Mouse (Mus musculus): ENCODE measurements around the gene Spsb1.

The Spsb1 gene

DNA sequence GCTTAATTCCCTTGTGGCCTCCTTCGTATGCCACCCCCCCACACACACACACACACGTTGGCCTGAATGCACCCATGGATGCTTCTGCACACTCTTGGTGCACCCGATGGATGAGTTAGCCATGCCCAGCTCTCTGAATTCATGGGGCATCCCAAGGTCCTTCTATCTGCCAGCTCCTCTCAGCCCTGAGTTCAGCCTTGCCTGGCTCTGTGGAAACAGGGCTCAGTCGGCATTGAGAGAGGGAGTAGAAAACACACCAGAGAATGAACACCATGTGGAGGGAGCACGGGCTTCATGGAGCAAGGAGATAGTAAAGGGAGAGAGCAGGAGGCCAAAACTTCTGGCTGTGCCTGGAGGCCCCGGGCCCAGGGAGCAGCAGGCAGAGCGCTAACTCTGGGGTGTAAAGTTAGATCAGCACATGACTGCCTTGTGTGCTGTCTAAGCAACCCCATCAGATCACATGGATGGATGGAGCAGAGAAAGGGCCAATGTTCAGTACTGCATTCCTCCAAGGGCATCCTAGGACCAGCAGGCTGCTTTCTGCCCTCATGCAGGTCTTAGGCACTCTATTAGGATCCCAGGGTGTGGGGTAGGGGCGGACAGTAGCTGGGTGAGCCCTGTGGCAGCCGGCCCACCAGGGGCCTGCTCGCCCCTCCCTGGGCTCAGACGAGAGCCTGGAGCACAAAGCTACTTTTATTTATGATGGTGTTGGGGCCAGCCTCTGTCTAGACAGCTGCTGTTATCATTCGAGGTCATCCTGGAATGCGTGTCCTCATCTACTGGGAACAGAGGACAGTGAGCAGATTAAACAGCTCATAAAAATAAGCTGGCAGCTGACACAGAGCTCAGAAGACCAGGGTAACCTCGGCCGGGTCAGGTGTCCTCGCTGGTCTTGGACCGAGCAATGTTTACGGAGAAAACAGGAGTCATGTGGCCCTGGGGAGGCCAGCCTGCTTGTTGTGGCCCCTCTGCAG lies 68.3 kb downstream of the Spsb1 start:
- DNase-seq (ENCODE audit: low read depth, low spot score): no peak

DNA sequence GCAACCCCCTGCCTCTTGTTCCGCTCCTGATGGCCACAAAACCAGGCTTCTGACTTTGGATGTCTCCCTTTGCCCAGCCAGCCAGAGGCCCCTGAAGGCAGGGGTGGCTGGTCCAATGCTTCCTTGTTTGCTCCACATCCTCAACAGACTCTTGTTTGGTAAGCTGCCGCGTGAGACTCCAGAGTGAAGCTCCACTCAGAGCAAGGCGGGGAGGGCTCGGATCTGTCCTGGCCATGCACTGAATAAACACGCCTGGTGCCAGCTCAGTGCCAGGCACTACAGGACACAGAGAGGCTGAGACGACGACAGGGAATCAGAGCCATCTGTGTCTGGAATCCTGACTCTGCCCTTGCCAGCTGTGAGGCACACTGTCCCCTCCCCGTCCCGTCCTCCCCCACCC lies 70.9 kb downstream of the Spsb1 start:
- no peak for DNase-seq (ENCODE audit: low read depth, low spot score)

DNA sequence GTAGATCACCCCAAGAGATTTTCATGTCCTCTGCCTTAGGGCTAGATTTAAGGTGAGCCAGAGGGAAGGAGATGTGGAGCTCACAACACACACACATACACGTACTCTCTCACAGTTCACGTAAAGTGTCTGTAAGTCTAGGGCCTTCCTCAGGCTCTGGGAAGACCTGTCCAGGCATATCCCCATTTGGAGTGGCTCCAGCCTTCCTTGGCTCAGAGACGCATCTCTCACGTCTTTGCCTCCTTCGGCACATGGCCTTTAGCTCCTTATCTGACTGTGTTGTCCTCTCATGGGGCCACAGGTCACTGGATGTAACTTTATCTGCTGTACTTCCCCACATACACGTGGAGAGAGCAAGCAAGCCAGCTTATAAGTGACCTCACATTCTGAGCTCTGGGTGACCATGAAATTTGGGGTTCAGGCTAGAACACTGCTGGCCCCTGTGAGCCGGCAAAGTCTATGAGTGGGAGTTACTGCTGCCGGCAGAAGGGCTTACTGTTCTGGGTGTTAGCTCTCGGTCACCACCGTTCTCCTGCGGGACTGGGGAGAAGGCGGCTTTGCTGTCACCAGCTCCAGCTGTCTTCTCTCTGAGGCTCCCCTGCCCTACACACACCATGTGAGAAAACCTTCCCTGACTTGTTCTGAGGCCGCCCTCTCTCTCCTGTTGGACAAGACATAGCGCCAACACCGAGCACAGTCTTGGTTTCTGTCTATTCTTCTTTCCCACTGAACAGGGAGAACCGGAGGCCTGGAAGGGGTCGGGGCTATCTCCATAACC lies 72.5 kb downstream of the Spsb1 start:
- DNase-seq (ENCODE audit: low read depth, low spot score): no peak

DNA sequence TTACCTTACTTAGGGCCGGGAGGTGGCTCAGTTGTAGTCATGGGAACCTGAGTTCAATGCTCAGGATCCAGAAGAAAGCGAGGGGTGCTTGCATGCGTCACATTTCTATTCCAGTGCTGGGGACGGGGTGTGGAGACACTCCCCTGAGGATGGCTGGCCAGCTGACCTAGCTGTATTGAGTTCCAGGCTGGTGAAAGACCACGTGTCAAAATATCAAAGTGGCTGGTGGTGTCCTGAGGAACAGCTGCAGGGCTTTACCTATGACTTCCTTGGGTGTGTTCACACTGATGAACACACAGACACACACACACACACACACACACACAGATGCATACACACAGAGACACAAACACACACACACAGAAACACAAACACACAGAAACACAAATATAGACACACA lies 73.9 kb downstream of the Spsb1 start:
- DNase-seq (ENCODE audit: low read depth, low spot score): no peak

DNA sequence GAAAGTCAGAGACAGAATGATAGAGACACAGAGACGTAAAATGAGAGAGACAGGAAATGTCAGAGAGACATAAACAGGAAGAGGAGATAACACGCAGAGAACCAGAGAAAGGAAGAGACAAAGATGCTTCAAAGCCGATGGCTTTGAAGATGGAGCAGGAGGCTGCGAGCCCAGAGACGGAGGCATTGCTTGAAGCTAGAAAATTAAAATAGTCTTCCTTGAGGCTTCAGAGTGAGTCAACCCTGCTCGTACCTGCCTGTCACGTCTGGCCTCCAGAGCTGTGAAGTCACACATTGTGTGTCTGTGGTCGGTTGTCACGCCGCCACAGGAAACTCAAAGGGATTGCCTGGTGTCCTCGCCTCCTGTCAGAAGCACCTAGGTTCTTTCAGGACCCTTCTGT lies 74.9 kb downstream of the Spsb1 start:
- no peak for DNase-seq (ENCODE audit: low read depth, low spot score)

DNA sequence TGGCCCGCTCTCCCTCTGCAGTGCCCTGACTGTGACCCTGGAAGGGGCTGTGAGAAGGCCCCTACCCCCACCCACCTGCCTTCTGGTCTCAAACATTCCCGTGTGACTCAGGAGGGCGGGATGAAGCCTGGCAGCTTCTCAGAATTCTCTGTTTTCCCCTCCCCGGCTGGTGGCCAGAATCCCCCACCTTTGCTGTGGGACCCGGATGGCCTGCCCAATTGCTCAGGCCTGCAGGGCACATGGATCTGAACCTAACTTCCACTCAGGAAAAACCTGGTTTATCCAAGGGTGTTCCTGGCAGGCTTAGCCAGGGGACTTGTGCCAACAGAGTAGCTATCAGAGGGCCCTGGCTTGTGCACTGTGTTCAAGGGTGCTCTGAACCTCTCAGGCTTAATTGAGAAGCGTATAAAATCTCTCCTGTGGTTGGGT lies 76.8 kb downstream of the Spsb1 start:
- DNase-seq (ENCODE audit: low read depth, low spot score): no peak

DNA sequence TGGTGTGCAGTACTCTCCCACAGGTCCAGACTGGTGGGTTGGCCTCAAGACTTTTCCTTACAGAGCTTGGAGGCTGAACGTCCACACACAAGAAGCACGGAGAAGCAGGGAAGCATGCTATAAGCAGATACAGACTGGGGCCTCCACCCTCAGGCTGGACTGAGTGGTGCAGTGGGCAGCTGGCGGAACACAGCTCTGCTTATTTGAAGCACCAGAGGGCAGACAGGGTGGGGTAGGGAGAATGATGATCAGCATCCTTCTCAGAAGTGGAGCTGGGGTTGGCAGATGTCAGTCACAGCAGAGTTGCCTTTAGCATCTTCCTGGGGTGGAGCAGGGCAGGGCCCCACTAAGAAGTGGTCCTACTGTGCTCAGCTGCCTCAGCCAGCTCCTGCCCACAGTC lies 77.6 kb downstream of the Spsb1 start:
- no peak for DNase-seq (ENCODE audit: low read depth, low spot score)

DNA sequence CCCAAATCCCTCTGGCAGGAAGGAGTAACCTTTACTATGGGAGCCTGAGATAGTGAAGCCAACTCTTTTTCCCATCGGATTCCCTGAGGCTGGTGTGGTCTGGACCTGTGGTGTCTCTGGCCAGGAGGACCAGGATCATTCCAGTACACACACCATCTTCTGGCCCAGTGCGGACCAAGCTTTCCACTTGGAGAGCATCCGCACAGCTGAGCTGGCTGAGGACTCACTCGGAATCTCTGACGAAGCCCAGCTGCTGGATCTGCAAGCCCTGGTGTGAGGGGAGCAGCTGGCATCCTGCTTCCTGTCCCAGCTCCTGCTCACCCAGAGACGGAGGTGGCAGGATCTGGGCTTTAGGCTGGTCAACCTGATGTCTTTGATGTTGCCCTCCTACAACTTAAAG lies 78.1 kb downstream of the Spsb1 start:
- no peak for DNase-seq (ENCODE audit: low read depth, low spot score)

DNA sequence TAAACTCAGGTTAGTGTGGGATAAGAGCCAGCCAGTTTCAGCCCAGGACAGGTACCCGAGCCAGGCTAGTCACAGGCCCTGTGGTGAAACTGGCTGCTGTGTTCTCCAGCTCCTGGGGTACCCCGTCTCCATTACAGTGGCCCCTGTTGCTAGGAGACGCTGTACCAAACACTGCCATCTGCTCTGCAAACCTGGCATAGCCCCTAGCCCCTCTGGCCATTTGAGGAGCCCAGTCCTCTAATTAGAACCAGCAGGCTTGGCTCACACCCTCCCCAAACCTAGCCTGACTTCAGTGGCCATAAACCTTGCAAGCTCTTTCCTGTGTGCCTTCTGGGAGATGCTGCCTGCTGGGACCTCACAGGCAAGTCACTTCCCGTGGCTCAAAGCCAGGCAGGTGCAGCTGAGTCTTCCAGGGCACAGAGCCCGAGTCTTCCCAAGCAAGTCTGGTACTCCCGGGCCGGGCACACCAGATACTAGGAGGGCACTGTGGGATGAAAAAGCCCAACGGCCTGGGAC lies 78.8 kb downstream of the Spsb1 start:
- DNase-seq (ENCODE audit: low read depth, low spot score): no peak

DNA sequence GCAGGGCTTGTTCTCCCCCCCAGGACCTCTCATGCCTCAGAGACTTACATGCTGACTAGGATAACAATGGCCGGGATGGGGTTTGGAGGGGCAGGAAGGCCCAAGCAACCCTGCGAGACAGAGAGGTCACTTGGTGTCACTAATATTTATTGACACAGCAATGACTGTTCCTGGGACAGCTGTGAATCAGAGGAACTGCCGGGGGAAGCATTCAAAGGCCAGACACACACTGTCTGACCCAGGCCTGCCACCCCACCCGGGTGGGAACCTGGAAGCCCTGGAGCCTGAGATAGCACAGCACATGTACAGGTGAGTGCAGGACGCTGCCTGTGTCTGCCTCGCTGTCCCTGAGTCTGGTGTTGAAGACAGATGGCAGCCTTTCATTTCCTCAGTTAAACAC lies 79.5 kb downstream of the Spsb1 start:
- DNase-seq (ENCODE audit: low read depth, low spot score): no peak

DNA sequence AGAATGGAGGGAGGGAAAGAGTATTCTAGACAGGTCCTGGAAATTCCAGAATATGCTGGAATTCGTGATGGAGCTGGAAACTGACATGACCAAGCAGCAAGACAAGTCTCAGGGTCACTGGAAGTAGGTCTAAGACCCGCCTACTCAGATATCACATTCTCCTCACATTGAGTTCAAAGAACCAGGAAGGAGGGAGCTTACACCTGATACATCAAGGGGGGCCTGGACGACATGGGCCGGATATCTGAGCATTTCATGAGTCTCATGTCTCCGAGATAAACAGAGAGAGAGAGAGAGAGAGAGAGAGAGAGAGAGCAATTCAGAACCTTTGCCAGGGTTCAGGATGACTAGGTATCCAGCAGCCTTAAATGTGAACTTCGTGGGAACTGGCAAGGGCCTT lies 82.6 kb downstream of the Spsb1 start:
- no peak for DNase-seq (ENCODE audit: low read depth, low spot score)

DNA sequence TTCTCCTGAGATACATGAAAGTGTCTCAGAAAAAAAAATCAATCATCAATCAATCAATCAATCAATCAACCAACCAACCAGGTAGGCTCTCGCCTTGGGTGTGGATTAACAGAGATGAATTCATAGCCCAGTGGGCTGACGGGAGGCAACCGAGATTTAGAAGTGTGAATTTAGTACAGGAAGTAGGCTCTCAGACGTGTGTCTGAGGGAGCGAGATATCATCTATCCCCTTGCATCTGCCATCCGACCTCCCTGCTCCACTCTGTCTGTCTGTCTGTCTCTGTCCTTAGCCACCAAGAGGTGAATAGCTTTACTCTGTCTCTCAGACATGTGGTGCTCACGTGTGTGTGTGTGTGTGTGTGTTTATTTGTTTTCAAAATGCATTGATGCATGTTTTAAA lies 83.3 kb downstream of the Spsb1 start:
- DNase-seq (ENCODE audit: low read depth, low spot score): no peak

DNA sequence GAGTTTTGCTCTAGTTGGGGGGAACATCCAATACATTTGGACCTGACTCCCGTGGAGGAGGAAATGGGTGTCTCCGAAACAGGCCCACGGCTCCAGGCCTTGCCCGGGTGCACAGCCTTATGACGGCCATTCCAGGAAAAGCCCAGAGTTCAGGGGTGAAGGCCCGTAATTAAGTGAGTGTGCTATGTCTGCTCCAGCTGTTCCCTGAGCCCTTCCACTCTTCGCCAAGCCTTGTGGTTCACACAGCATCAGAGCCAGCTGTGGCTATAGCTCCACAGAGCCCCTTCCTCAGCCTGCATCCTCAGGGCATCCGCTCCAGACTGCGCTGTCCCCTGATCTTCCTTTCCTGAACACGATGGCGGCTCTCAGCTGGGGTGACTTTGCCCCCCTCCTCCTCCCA lies 83.8 kb downstream of the Spsb1 start:
- no peak for DNase-seq (ENCODE audit: low read depth, low spot score)

DNA sequence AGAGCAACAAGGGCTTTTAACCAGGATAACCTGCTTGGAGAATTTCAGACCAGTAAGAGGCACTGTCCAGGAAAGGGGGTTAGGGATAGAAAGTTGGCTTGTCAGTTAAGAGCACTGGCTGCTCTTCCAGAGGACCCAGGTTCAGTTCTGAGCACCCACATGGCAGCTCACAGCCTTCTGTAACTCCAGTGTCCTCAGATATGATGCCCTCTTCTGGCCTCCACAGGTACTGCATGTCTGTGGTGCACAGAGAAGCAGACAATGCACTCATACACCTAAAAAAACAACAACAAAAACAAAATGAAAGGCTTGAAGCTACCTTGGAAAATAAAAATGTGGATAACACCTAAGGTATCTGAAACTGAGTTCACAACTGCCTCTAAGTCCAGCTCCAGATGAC lies 84.4 kb downstream of the Spsb1 start:
- no peak for DNase-seq (ENCODE audit: low read depth, low spot score)

DNA sequence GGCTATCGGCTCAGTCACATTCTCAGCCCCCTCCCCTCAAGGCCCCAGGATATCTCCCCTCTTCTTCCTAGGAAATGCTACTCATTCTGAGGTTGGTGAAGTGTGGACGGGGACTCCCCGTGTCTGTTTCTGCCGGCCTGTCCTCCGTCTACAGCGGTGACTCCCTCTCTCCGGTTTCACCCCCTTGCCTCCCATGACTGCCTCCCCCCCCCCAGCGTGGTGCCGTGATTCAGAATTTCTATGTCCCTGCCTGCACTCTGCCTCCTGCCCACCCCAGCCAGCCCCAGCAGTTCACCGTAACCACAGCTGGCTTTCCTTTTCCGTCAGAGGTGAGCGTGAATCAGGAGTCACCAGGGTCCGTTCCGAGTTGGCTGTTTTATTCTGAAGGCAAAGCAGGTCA lies 86.1 kb downstream of the Spsb1 start:
- DNase-seq (ENCODE audit: low read depth, low spot score): no peak

DNA sequence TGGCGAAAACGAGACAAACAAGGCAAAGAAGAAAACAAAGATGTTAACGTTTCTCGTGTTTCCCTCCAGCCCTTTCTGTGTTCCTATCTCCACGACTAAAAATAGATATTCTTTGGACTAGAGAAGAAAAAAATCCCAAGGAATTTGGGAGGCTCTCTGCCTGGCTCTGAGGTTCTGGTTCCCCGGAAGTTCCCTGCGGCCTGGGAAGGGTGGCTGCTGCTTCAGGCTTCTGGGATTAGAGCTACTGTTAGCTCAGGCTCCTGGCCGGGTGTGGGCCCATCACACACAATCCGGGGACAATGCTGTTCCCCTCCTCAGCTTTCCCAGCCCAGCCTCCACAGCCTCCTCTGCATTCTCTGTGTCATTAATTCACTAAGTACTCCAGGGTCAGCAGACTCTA lies 86.8 kb downstream of the Spsb1 start:
- DNase-seq (ENCODE audit: low read depth, low spot score): no peak

DNA sequence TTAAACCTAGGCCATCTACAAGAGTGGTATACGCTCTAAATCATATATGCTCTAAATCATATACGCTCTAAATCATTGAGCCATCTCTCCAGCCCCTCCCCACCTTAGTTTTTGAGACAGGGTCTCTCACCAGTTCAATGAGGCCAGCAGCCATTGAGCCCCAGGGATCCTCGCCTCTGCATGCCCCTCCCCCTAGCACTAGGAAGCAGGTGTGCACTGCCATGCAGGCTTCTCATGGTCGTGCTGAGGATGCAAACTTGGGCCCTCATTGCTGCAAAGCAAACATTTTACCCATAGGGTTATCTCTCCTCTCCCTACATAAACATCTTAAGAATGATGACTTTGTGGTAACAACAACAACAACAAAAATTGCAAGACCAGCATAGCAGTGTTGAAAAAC lies 87.5 kb downstream of the Spsb1 start:
- DNase-seq (ENCODE audit: low read depth, low spot score): no peak

DNA sequence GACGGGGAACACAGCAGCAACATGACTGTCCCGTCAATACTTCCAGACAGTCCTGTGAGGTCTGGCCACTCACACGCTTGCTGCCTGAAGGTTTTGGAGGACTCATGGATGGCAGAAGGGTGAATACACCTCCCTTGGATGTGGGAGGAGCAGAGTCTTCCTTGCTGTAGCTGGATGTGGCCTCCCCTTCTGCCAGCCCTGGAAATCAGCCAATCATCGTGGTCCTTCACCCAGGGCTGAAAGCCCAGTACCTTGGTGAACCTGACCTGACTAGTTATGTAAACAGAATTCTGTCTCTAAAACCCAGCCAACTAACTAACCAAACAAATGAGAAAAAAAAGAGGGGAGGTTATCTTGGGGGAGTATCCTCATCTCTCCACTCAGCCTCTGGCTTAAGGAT lies 90.4 kb downstream of the Spsb1 start:
- no peak for DNase-seq (ENCODE audit: low read depth, low spot score)

DNA sequence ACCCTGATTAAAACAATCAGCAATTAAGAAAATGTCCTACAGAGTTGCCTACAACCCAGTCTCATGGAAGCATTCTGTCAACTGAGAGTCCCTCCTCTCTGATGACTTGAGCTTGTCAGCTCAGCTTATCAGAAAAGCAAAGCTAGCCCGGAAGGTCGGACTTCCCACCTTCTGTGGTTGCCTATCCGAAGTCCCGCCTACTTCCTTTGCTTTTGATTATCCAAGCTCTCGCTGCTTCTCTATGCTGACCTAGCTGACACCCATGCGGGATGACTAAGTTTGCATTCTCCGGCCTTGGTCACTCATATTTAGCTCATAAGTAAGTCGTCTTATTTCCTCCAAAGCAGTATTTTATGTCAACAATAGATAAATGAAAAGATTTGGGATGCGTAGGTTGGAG lies 91.3 kb downstream of the Spsb1 start:
- no peak for DNase-seq (ENCODE audit: low read depth, low spot score)

DNA sequence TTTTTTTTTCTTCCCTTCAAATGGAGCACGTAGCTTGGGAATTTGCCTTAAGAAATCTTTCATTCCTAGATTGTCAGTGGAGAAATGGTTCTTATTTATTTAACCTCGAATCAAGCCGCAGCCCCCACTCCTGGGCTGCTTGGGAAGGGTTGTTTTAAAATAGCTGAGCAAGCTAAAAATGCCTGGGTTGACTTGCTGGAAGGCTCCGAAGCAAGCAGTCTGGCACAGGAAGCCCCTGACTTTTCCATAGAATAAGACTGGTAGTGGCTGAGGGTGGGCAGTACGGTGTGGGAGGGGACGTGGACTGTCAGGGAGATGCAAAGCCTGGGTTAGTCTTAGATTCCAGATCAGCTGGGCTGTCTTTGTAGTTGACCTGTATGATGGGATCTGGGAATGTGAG lies 94.5 kb downstream of the Spsb1 start:
- DNase-seq (ENCODE audit: low read depth, low spot score): no peak

DNA sequence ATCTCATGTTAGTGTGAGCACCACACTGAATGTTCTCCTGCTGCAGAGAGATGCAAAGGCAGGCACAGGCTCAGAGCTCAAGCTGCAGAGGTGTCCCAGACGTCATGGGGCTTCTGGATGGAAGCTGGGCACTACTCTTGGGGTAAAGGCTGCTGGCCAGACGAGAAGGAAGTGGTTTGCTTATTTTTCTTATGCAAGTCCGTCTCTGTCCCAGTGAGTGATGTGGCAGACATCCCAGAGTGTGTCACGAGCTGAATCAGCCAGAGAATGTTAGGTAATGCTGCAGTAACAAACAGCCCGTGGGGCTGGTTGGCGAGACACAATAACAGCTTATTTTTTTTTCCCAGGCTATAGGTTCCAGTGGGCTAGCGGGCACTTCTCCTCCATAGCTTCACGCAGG lies 96.3 kb downstream of the Spsb1 start:
- no peak for DNase-seq (ENCODE audit: low read depth, low spot score)

DNA sequence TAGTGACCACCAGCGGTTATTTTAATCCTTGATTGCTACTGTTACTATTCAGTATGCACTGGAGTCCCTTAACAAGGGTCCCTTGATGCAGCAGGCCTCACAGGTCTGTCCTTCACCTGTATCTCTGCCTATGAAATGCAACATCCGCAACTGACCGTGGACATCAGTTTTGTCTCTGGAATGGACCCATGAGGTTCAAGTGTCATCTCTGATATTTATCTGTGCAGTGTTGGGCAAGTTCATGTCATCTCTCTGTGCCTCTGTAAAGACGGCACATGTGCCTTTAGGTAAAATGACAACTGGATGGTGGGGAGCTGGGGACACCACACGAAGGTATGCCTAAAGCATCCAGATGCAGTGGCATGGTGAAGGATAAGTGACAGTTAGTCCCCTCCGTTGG lies 96.7 kb downstream of the Spsb1 start:
- no peak for DNase-seq (ENCODE audit: low read depth, low spot score)

DNA sequence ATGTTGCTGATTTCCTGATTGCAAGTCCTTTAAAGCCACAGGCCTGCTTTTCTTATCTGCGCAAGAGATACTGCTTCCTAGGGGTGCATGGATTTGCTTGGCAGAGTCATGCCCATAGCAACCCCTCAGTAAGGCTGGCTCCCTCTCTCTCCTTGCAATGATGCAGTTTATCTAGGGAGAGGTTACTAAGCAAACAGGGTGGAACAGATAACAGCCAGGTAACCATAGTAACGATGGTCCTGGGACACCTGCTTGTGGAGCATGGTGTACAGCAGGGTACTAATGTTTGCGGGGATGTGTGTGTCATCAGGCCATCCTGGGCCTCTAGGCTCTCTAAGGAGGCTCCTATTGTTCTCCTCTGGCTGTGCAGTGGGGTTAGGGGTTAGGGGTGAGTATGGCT lies 97.2 kb downstream of the Spsb1 start:
- DNase-seq (ENCODE audit: low read depth, low spot score): no peak

Measured in brain, embryonic 18.5 days (tissue).